Mouse (Mus musculus) bone marrow, adult 2 months (tissue): ENCODE results near the gene Sult1a1.

Experiments used
- CTCF ChIP-seq: fragments of 200-500 bp; IDR thresholded peaks from 2 replicates; pipeline ENCODE4 v1.5.1; 2011; ENCODE audit warnings: low read length, control low read depth; ENCODE audit not compliant: control insufficient read depth, insufficient read depth
- POLR2A ChIP-seq: fragments of 200-500 bp; IDR thresholded peaks from 2 replicates; pipeline ENCODE4 v1.6.1; 2011; ENCODE audit warnings: low read depth, mild to moderate bottlenecking, control low read depth, low read length, borderline replicate concordance; ENCODE audit not compliant: control insufficient read depth

DNA sequence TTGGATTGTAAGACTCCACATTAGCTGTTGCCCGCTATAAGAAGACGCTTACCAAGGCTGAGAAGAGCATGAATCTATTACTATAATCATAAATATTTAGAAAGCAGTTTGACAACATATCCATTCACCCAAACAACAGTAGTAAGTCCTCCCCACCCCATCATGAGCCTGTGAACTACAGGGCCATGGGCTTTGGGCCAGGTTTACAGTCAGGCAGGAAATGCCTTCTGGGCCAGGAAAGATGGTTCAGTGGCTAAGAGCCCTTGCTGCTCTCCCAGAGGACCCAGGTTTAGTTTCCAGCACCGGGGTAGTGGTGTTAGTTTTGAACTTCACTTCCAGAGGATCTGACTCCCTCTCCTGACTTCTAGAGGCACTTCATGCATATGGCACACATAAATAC is 41.3 kb upstream of the Sult1a1 start:
- TF ChIP-seq CTCF (no peak), POLR2A (no peak)
